Mouse (Mus musculus) cerebellum, postnatal 25 days (tissue): ENCODE measurements at regions not wholly inside any gene's neighbourhood (a gene's known extent, or its start where the extent isn't known, plus 50 kb on each side); places are given as distances from the start of the nearest gene placed in this dataset.
A peak's percentile ranks its signal among the peaks of the same experiment; 100 is the strongest.
"Not testable (repeated sequence)": the region's sequence is repeated elsewhere in the genome, so short reads cannot be mapped to it uniquely, and the experiment has no call there.

Experiments used
- DNase-seq, 2 experiments: peaks; one replicate each; pipeline ENCODE4 v3.0.0; 2021; ENCODE audit warnings: mixed read lengths in 2 of 2

DNA sequence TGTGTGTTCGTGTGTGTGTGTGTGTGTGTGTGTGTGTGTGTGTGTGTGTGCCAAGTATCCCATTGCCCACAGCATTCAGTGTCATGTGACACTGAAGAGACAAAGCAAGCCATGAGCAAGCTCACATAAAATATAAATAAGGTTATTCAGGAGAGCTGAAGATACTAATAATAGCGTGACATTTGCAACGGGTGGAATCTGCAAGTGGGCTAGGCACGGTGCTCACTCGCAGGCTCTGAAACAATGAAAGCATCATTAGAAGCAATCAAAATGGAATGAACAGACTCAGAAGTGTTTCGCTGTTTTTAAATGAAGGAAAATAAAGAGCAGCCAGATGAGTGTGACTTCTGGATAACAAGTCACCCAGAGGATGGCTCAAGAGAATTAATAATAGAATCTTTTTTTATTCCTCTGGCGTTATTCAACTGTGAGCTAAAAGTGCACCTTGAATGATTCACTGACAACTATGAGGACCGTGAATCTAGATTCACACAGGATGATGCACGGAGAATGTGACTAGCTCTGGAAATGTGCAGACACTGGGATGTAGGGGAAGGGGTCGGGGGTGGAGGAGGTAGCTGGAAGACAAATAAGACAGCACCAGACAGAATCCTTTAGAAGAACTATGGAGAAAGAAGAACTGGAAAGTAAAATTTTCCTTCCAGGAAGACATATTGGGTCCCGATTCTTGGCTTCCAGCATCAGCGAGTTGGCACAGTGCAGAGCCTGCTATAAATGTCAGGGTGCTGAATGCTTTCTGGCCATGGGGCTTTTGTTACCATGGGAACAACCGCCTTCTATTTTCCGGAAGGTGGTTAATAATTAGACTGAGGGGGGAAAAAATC, 55.3 kb downstream of the Actbl2 start:
- DNase-seq, result peak; percentile 66 to 73

DNA sequence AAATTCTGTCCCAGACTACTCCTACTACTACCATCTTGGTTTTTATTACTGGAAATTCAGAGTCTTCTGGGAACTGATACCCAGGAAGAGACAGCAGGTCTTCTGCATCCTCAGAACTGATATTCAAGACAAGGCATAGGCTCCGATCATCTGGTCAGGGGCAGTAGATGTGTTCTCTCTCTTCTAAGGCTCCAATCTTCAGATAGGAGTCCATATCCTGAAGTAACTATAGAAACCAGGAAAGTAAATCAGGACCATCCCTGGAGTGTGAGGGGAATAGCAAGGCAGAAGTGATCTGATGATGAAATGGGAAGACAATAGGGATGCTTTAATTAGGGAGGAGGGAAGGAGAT, 55.9 kb downstream of the Actbl2 start:
- no peak for DNase-seq

GRCm38 (mm10) chr13:111313506-111313905, 58.7 kb downstream of the Actbl2 start:
- DNase-seq, result not testable (repeated sequence)

- not testable (repeated sequence) for DNase-seq
Observed at GRCm38 (mm10) chr13:111317876-111318275, 63.1 kb downstream of the Actbl2 start.

- DNase-seq, result no peak
Observed at GRCm38 (mm10) chr13:111323206-111323605, 68.4 kb downstream of the Actbl2 start.

DNA sequence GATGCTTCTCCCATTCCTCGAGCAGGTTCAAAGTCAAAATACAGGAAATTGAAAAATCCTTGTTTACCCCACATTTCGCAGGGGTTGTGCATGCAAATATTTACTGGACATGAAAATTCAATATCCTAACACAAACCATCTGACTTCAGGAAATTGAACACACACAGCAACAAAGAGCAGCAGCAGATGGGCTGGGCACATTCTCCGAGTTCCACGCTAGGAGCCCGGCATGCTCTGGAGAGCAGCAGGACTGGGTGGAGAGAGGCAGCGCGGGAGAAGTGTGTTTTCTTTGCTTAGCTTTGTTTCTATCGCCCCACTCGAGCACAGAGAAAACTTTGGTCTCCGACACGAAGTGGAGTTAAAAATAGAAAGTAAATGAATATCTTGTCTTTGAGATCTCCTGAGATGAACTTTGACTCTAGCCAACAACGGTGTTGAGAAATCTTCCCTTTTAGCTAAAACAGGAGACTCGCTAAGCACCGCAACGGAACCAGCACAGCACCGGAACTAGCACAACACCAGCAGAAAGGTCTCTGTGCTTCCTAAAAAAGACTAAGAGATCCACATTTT, 71.4 kb downstream of the Actbl2 start:
- DNase-seq, result no peak

DNA sequence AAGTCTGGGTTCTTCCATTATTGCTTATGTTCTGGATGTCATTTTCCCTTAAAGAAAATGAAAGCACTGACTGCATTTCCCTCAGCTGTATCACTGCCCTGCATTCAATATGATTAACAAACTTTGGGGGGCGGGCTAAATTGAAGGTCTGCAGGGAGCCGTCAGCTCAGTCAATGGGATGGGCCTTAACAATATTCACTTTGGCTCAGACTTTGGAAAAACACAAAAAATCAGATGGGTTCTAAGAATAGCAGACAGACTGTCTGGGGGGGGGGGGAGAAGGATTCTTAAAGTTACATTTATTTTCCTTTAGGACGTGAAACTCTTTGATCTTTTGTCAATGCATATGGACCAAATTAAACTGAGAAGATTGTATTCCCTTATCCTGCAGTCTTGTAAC, 78.2 kb downstream of the Actbl2 start:
- no peak for DNase-seq

GRCm38 (mm10) chr13:111333851-111334250, 79.0 kb downstream of the Actbl2 start:
- DNase-seq, result no peak

DNA sequence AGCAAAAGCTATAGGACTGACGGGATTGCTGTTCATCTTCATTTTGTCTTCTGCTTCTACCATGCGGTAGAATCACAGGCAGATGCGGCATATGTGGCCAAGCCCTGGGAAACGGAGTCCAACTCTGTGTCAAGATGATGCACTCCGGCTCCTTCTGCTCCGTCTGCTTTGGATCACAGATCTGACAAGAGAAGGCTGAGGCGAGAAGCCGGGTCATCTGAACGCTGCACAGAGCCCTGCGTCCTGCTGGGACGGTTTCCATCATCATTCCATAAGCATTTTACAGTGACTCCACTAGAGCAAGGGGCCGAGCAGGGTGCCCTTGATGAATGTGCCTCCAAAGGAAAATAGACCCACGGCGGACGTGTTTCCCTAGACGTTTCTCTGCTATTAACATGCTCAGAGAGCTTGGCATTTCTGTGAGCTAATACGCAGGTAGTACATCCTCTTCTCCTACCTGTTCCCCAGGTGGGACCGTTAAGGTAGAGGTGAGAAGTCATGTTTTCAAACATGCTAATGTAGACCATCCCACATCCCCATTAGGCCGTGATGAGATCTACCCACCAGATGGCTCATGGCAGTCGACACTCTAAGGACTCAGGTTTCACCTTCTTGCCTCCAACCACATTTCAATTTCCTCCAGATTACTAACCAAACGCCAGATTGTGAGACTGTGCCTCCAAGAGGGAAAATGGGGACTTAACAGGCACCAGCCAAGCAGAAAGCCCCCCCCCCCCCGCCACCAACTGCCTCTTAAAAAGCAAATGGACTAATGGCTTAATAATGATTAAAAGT, 79.6 kb downstream of the Actbl2 start:
- peak; percentile 10 to 18 for DNase-seq

DNA sequence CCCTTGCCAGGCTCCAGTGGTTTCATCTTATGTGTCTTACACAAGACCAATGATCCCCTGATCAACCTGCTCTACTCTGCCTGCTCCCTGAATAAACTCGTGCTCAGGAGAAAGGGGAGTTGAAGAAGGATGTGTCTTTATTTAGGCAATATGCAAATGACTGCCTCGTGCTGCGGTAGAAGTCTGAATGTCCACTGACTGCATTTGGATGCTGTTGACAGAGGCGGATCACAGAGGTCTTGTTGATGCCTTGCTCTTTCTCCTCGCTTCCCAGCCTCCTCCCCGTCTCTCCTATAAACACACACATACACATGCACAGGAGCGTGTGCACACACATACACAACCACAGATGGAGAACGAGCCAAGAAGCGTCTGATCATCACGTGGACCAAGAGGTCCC, 90.2 kb downstream of the Actbl2 start:
- no peak for DNase-seq

GRCm38 (mm10) chr13:111345486-111346440, 91.0 kb downstream of the Actbl2 start:
- DNase-seq, result no peak

DNA sequence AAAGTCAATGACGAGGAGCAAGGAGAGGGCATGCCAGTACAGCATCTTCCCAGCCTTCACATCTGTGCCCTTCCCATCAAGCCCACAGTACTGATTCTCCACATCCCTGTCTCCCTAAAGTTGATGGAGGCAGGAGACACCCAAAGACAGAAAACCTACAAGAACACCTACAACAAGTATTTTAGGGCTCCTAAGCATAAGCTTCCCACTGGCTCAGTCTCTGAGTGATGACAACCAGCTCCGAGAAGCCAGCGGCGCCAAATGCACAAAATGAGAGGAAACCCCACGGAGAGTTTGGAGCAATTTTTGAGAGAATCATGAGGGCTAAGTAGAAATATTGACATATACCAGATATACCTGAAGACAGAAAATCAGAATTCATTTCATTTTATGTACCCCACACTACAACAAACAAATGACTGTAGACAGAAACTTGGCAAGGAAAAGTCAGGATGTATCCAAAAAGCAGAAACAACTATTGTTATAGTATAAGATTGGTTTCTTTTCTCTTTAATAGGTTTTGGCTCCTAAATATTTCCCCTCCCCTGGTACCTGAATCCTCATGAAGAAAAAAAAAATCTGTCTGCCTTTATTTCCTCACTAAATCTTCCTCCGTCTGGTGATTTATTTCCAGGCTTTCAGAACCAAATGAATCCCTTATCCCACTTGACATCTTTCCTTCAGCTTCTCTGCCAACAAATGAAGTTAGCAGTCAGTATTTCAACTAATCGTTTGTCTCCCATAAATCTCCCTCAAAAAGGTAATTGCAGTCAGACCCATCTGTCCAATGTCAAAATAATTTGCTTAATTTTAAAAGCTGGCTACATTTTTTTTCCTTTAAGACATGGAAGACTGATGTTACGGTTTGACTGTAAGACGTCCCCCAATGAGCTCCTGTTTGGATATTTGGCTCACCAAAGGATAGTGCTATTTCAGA, 102.0 kb downstream of the Actbl2 start:
- DNase-seq, result no peak

GRCm38 (mm10) chr13:111361456-111361855, 106.6 kb downstream of the Actbl2 start:
- DNase-seq, result no peak

- no peak for DNase-seq
Observed at GRCm38 (mm10) chr13:111363176-111363739, 108.4 kb downstream of the Actbl2 start.

- DNase-seq, result peak; percentile 9 to 32
Observed at GRCm38 (mm10) chr13:111366871-111367270, 112.1 kb downstream of the Actbl2 start.

DNA sequence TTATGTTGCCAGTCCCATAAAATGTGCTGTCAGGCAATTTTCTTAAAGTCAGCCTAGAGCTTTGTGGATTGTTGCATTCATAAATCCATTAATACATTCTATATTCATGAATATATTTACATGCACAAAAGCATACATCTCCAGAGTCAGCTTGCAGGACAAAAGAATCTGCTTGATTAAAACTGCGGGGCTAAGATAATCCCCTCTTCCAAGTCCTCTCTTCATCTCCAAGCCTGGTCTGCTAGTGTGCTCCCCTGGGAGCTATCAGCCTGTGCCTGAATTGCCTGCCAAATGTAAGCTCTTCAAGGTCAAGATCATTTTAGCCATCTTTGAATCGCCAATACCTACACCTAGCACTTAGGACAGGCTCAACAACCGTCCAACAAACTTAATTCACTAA, 112.8 kb downstream of the Actbl2 start:
- DNase-seq, result no peak

GRCm38 (mm10) chr13:111369916-111370315, 115.1 kb downstream of the Actbl2 start:
- no peak for DNase-seq

- no peak for DNase-seq
Observed at GRCm38 (mm10) chr13:111373281-111373680, 116.6 kb downstream of the Gpbp1 start.

DNA sequence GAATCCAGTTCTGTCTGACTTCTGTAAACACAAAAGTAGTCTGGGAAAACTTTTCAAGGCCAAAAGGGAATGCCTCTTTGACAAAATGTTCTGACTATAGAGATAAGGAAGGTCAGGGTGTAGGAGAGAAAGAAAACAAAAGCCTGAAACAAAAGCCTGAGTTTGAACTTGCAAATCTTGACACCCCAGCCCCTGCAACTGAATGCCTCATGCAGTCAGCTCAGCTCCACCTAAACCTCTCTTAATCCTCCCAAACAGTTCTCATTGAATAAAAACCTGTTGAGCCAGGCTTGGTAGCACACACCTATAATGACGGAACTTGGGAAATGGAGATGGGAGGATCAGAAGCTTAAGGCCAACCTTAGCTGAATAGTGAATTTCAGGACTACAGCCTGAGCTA, 116.1 kb downstream of the Gpbp1 start:
- no peak for DNase-seq
